Mouse (Mus musculus): Measurements from ENCODE around the gene Stard10. TPM values are rescaled to one million over a fixed set of nuclear protein-coding genes. Genes with fewer than 3 reads are reported as not detected.

Stard10 gene
- total RNA-seq, 2 experiments from 2014 or later: 31.4 to 32.2 TPM

DNA sequence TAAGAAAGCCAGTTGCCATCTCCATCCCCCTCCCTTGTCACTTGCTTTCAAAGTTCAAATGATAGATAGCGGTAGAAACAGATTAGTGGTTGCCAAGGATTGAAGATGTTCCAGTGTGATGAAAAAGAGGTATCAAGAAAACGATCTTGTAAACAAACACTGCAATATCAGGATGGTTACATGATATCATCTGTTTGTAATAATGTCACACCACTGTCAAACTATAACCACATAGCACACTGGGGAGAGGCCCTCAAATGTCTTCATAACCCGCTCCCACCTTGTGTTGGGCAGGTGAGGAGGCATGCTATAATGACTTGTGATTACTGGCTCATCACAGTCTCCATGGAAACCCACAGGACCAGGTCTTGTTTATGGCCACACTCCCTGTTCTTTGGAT, 18.5 kb upstream of the Stard10 start:
- no peak for DNase-seq (ENCODE audit: low spot score in 2 of 2)

DNA sequence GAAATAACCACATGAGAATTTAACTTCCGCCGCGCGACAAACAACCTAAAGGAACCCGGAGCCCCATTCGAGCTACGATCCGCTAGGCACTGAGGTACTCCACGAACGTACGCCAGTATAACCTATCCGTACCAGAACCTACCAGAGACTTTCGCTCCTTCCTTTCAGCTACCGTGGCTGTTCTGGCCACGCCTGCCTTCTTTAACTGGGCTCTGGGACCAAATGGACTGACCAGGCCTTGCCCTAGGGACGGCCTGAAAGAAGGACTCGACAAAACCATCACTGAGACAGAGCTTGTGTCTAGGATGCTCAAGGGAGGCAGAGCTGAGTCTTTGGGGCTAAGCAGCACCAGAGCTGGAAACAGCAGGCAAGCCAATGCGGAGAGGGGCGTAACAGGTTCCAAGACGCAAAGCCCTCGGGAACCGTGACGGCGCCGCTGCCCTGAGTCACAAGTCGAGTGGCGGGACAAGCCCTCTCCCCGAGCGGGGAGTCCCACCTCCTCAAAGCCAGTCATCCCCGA, 15.5 kb upstream of the Stard10 start:
- DNase-seq (ENCODE audit: low spot score in 2 of 2): peak in 1 of 2 experiments; percentile 29
- intact Hi-C loops (cut with DNase I): no loop called here

More for the DNA sequence above, 18.5 kb upstream of the Stard10 start:
- intact Hi-C loops (cut with DNase I): no loop called here

DNA sequence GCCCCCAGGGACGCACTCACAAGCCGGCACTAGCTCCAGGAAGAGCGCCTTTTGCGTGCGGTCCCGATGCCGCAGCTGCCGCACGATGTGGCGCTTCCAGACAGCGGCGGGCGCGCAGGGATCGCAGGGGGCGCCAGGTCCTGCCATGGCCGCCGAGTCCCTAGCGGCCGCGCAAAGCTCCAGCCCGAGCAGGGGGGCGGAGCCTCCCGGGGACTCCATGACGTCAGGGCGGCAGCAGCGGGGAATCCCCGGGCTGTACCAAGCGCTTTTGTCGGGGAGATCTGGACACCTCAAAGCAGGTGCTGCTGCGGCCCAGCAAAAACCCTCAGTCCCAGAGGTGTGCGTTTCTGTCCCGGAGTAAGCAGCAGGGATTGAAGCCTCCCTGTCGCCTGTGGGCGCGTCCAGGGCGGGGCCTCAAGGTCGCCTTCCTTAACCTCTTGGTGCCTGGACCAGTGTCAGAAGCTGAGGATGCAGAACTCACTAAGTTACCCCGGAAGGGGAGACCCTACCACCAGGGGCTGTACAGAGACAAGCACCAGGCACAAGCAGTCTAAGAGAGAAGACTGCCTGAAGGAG, 14.9 kb upstream of the Stard10 start, which contains the start of gene Atg16l2:
TSS of gene Atg16l2 (minus strand) at position 371 of the 576 bp plus-strand sequence.
- peak; percentile 88 to 89 for DNase-seq (ENCODE audit: low spot score in 2 of 2)
- intact Hi-C loops (cut with DNase I): no loop called here

DNA sequence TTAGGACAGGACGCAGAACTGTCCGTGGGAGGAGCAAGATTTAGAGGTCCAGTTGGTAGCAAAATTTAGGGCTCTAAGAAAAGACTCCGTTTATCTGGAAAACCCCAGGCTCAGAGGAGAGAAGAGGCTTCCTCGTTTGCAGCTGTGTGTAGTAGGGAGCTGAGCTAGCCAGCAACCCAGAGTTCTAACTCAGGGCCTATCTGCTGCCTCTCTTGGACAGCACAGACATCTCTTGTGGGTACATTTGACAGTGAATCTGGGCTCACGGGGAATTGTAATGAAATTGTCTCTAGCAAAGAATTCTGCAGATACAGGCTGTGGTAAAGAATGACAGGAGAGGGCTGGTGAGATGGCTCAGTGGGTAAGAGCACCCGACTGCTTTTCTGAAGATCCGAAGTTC, 14.2 kb upstream of the Stard10 start:
- no peak for DNase-seq (ENCODE audit: low spot score in 2 of 2)
- intact Hi-C loops (cut with DNase I): no loop called here

DNA sequence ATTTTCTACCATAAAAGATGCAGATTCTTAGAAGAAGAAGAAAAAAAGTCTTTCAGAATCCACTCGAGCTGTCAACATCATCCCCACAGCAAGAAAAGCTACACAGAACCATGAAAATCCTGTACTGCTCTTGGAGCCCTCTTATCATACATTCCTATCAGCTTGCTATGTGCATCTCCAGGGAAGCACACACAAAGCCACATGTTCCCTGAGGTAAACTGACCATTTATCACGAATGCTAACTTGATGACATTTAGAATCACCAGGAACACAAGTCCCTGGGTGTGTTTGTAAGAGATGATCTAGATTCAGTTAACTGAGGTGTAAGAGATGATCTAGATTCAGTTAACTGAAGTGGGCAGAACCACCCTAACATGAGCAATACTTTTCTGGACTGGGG, 10.0 kb upstream of the Stard10 start:
- intact Hi-C loops (cut with DNase I): no loop called here

DNA sequence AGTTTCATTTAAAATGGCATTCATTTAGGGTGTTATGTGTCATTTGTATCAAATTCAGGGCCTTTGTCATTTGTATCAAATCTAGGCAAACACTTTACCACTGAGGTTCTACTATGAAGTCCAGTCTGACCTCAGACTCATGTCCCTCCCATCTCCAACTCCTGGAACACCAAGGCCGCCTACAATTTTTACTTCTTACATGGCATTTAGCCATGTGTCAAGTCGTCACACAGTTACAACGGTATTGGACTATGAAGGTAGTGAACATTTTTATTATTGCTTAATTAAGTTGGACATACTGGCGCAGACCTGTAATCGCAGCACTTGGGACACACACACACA, 6.9 kb upstream of the Stard10 start:
- DNase-seq (ENCODE audit: low spot score in 2 of 2): no peak
- intact Hi-C loops (cut with DNase I): loop anchor here (2.0 kb wide), 1 partner anchor 65 kb away; no protein-coding TSS in a partner anchor

More for the DNA sequence above, 10.0 kb upstream of the Stard10 start:
- no peak for DNase-seq (ENCODE audit: low spot score in 2 of 2)

DNA sequence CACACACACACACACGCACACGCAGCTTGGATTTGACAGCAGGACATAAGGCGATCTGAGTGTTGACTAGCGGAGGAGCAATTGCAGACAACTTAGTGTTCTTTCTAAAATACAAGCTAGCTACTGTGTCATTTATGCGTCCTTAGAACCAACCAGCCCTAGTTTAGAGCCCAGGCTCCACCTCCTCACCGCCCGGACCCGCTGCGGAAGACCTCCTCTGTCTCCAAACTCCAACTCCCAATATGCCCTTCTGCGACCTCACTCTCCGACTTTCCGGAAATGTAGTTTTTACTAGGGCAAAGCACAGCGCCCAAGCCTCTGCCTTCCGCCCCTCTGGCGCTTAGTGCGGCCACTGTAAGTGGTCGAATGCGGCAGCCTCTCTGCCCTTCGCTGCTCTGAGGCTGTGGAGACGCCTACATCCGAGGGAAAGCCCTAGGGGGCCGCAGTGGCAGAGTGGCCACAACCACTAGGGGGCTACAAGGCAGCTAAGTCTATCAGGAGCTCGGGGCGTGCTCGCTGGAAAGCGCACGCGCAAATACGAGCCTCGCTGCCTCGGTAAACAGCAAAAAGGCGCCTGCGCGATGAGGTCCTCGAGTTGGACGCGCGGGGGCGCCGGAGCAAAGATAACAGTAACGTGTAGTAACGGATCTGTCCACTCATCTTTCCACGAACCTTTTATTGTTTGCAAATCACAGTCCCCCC, 6.4 kb upstream of the Stard10 start:
- peak; percentile 98 to 99 for DNase-seq (ENCODE audit: low spot score in 2 of 2)
- intact Hi-C loops (cut with DNase I): loop anchor here (2.0 kb wide), 1 partner anchor 64 kb away; no protein-coding TSS in a partner anchor

DNA sequence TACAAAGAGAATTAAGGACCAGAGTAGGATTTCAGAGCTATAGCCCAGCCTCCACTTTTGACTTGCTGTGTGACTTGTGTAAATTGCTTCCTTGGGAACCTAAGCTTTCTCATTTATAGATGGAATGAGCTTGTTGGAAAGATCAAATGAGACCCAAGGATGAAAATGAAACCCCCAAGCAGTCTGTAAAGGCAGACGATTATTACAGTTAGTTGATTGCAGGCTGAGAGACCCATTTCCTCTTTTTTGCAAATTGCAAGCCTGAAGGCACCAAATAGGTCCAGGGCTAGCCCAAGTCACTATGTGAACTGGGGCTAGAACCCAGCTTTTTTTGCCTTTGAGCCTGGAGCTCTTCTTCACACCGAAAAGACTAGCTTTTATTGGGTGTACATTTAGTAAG, 5.8 kb upstream of the Stard10 start:
- DNase-seq (ENCODE audit: low spot score in 2 of 2): no peak
- intact Hi-C loops (cut with DNase I): loop anchor here (2.0 kb wide), 1 partner anchor 64 kb away; no protein-coding TSS in a partner anchor

DNA sequence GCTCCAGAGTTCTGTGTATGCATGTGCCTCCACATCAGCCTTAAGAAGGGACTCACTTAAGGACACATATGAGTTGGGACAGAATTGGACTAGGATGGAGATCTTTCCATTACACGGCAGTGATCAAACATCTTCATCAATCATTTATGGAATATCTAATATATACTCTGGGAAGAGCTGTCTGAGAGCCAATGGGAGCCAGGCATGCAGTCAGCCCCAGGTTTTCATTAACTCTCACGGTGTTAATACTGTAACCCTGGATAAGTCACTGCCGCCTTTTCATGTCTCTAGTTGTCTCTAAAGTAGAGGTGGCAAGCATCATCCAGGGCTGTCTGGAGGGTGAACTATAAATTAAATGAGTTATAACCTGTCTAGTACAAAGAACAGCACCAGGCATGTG, 3.9 kb upstream of the Stard10 start:
- DNase-seq (ENCODE audit: low spot score in 2 of 2): no peak
- intact Hi-C loops (cut with DNase I): no loop called here

DNA sequence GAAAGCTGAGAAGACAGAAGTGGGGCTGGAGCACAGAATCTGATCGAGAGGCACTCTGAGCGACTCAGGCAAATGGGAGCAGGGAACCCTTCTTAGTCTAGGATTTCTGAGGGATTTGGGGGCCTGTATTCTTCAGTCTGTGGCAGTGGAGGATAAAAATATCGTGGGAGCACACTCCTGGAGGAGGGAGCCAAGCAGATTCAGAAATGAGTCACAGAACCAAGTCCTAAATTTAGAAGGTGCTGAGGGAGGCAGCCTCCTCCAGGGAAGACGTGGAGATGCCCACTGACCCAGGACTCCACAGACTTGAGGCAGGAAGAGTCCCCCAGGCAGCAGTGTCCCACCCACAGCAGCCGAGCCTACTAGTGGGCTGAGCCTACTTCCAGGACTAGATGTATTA, 2.5 kb upstream of the Stard10 start:
- intact Hi-C loops (cut with DNase I): no loop called here
- DNase-seq (ENCODE audit: low spot score in 2 of 2): peak; percentile 51 to 74

DNA sequence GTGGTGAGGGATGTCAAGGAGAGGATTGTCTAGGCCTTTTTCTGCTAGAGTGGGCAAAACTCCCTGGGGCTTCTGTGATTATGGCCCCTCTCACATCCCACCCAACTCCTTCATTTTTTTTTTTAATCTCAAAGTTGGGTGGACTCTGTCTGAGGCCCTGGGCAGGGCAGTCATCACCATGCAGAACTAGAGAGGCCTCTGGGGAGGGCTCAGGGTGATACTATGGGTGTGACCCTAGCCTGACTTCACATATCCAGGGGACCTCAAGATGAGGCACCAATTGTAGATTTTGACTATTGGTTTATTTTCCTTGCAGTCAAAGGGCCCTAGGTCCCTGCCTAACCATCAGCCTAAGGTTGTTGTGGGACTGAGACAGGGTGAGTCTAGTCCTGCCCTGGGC, 1.2 kb upstream of the Stard10 start:
- intact Hi-C loops (cut with DNase I): no loop called here
- DNase-seq (ENCODE audit: low spot score in 2 of 2): no peak

DNA sequence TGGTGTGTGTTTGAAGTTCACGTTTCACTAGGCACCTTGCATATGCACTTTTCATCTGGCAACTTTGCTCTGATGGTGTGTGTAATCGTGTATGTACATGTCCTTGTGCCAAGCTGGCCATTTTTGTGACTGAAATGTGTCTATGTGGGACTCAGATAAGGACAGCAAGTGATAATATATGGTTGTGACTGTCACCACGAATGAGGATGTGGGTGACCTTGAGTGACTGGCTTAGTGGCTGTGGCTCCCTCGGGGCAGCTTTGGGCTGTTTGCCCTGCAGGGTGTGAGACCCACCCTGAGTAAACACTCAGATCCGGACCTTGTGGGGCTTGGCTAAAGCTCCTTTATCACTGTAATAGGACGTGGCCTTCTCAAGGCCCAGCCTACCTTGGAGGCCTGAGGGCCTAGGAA, 290 bp upstream of the Stard10 start:
- no peak for DNase-seq (ENCODE audit: low spot score in 2 of 2)
- intact Hi-C loops (cut with DNase I): no loop called here

DNA sequence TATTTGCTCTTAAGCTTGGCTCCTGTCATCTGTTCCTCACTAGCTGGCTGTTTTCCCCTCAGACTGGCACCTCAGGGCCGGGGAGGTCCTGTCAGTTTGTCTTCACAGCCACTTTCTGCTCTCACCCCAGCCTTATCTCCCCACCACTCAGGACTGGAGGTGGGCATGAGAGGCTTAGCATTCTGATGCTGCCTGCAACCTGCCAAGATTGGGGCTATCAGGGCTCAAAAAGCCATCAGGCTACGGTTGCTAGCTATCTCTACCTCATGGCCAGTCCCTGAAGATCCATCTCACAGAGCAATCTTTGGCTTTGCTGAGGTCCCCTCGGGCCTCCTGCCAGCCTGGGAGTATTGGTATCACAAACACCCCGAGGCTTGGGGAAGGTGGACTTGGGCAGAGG, 2.0 kb downstream of the Stard10 start:
- intact Hi-C loops (cut with DNase I): no loop called here
- no peak for DNase-seq (ENCODE audit: low spot score in 2 of 2)

DNA sequence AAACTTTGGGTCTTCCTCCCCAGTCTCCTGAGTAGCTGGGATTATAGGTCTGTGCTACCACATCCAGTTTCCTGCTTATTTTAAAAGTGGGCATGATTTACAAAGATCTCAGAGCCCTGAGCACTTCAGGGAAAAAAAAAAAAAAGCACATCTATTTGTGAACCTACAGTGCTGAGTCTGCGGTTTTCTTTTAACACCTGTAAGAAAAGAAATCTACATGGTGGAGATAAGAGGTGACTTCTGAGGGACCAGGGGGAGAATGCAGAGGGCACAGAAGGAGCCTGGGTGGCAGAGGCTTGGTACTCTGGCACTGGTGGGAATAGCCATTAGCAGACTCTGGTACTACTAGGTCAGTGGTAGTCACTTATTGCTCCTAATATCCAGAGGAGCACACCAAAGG, 2.9 kb downstream of the Stard10 start:
- intact Hi-C loops (cut with DNase I): no loop called here

DNA sequence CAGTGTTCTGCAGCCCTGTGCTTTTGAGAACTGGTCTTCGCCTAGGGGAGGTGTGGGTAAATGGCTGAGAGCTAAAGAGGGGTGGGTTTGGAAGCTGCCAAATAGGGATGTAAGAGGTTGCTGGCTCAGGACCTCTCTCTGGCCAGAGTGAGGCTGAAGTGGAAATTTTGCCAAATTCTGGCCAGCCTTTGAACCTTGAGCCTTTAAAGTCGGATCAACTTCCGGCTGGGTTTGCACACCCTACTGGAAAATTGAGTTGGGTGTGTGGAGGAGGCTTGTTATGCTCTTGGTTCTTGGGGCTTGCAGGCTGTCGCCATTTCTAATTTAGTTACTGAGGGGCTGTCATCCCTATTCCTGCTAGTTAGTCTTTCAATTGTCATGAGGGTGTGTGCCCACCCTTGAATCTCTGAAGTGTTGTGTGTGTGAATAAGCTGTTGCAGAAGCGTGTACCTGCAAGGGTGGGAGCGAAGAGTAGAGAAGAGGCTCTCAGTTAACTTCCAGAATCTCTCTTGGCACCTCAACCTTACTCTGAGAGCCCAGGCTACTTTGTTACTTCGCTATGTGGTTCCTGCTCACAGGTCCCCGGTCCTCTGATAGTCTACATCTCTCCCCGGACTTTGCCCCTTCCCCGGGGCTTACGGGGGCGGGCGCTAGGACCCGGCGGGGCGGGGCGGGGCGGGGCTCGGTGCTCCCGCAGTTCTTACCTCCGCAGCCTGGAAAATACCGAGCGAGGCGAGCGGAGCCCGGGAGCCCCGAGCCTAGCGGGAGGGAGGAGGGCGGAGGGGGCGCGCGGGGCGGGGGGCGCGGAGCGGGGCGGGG, 3.7 kb downstream of the Stard10 start:
- DNase-seq (ENCODE audit: low spot score in 2 of 2): no peak
- intact Hi-C loops (cut with DNase I): no loop called here

More for the DNA sequence above, 2.9 kb downstream of the Stard10 start:
- no peak for DNase-seq (ENCODE audit: low spot score in 2 of 2)

DNA sequence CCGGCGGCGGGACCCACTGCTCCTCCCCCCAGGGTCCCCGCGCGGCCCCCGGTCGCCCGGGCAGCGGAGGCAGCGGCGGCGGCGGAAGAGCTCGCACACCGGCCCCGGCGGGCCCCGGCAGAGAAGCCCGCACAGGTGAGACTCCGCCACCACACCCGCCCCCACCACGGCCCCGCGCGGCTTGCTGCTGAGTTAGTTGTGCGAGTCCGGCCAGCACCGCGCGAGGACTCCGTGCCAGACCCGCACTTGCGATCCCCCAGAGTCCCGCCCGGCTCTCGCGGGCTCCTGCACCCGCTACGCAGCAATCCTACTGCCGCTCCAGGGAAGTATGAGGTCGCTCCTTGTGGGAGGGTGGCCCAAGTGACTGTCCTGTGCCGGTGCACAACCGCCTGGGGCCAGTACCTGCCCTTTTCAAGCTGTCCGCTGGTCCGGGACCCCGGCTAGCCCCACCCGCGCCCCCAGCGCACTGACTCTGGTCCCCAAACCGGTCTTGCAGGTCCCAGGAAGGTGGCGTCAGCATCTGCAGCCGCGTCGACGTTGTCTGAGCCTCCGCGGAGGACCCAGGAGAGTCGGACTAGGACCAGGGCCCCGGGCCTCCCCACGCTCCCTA, 4.4 kb downstream of the Stard10 start:
- intact Hi-C loops (cut with DNase I): no loop called here
- DNase-seq (ENCODE audit: low spot score in 2 of 2): no peak

DNA sequence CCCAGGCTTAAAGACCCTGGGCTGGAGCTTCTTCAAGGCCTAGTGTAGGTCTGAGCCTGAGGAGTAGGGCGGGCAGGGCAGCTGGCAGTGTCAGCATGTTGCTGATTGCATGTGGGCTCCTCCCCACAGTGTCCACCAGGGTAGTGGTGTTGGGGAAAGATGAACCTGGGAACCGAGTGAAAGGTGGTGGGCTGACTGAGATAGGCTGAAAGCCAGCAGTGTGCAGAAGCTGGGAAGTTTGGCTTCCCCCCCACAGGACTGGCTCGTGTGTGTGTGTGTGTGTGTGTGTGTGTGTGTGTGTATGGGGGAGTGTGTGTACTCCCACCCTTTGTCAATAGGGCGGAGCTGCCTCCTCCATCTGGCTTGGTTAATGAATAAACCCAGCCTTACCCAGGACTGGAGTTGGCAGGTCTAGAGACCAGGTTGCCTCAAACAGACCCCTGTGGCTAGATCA, 6.3 kb downstream of the Stard10 start:
- intact Hi-C loops (cut with DNase I): no loop called here

DNA sequence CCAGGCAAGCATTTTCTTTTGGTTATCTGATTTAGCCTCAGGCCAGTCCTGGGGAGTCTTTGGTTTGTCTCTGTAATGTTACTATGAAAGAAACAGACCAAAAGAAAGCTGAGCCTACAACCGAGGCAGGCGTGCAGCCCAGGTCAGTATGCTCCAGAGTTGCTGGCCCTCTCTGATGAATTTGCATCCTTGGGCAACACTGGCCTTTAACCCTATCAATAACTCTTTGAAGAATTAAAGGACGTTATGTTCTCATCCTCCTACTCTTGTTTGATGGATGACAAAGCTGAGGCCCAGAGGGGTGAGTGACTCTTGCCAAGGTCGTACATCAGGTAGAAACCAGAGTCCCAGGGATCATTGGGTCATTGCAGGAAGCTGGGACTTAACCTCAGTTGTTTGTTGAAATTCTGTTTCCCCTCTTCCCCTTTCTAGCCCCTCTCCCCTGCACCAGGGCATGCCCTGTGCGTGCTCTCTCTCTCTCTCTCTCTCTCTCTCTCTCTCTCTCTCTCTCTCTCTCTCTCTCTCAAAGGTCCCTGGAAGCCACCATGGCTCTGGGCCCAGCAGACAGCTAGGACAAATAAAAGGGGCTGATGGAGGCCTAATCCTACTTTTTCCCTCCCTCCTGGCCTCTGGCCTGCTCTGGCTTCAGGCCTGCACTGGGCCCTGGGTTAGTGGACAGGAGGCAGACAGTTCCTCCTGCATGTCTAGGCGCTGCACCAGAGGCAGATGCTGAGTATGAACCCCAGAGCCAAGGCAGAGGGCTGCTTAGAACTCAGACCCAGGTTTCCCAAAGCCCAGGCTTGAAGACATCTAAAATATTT, 7.5 kb downstream of the Stard10 start:
- DNase-seq (ENCODE audit: low spot score in 2 of 2): no peak
- intact Hi-C loops (cut with DNase I): no loop called here

More for the DNA sequence above, 6.3 kb downstream of the Stard10 start:
- DNase-seq (ENCODE audit: low spot score in 2 of 2): no peak

DNA sequence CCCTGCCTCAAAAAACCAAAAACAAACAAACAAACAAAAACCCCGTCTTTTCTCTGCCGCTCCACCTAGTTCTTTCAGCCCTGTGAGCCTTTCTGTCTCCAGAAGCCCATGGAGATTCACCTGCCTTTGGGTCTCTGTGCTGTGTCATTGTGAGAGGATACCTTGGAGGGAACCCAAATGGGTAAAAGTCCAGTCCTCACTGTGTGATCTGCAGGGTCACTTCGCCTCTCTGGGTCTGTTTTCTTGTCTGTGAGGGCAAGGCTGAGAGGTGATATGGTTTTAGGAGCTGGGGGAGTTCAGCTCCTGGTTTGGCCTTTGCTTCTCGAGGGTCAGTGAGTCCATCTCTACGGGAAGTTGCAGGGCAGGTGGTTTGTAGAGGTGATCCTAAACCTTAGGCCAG, 9.1 kb downstream of the Stard10 start:
- intact Hi-C loops (cut with DNase I): no loop called here
- no peak for DNase-seq (ENCODE audit: low spot score in 2 of 2)

Measured in left cerebral cortex, postnatal 14 days (tissue).